Mouse (Mus musculus): ENCODE data around the gene Gm973. TPM values are rescaled to one million over a fixed set of nuclear protein-coding genes. Genes with fewer than 3 reads are reported as not detected.

Gene Gm973
- polyA plus RNA-seq, 1 experiment from 2014 or later, result 0.82 TPM

GRCm38 (mm10) chr1:59543911-59544310 is 27.8 kb downstream of the Gm973 start:
- no peak overlapping the region for H3K4me3 ChIP-seq (ENCODE audit: low read depth, low read length)
- ATAC-seq (ENCODE audit: insufficient number of reproducible peaks, insufficient read depth, low FRiP score, low read depth), result no peak
- H3K27me3 ChIP-seq (ENCODE audit: control insufficient read depth, insufficient read depth, low read length), result no peaks in the 10 kb centered on the region
- WGBS, result 78% methylated on average over 8 of the region's 8 CpGs
- H3K4me1 ChIP-seq (ENCODE audit: control insufficient read depth, insufficient read depth, low read length), result no peaks in the 10 kb centered on the region
- H3K4me2 ChIP-seq (replicated peaks; ENCODE audit: low read depth, low read length), result no peak overlapping the region
- no peak overlapping the region for H3K9ac ChIP-seq (replicated peaks; ENCODE audit: low read depth, low read length)
- H3K36me3 ChIP-seq (ENCODE audit: control insufficient read depth, insufficient read depth, low read length), result no peaks in the 10 kb centered on the region
- H3K27ac ChIP-seq (ENCODE audit: low read length), result no peak overlapping the region
- H3K9me3 ChIP-seq (ENCODE audit: control insufficient read depth, low read depth, low read length), result no peaks in the 10 kb centered on the region

GRCm38 (mm10) chr1:59548486-59548885 is 32.4 kb downstream of the Gm973 start:
- no peak for ATAC-seq (ENCODE audit: insufficient number of reproducible peaks, insufficient read depth, low FRiP score, low read depth)
- Histone ChIP-seq H3K9ac (replicated peaks; ENCODE audit: low read depth, low read length) (no peak overlapping the region), H3K4me1 (ENCODE audit: control insufficient read depth, insufficient read depth, low read length) (peaks cover 4% of the 10 kb centered on the region; the same call in 1 of the 2 replicates), H3K9me3 (ENCODE audit: control insufficient read depth, low read depth, low read length) (no peaks in the 10 kb centered on the region), H3K4me2 (replicated peaks; ENCODE audit: low read depth, low read length) (no peak overlapping the region), H3K36me3 (ENCODE audit: control insufficient read depth, insufficient read depth, low read length) (no peaks in the 10 kb centered on the region), H3K27me3 (ENCODE audit: control insufficient read depth, insufficient read depth, low read length) (no peaks in the 10 kb centered on the region), H3K27ac (ENCODE audit: low read length) (no peak overlapping the region), H3K4me3 (ENCODE audit: low read depth, low read length) (no peak overlapping the region)
- WGBS, result 92% methylated on average over 5 of the region's 5 CpGs

DNA sequence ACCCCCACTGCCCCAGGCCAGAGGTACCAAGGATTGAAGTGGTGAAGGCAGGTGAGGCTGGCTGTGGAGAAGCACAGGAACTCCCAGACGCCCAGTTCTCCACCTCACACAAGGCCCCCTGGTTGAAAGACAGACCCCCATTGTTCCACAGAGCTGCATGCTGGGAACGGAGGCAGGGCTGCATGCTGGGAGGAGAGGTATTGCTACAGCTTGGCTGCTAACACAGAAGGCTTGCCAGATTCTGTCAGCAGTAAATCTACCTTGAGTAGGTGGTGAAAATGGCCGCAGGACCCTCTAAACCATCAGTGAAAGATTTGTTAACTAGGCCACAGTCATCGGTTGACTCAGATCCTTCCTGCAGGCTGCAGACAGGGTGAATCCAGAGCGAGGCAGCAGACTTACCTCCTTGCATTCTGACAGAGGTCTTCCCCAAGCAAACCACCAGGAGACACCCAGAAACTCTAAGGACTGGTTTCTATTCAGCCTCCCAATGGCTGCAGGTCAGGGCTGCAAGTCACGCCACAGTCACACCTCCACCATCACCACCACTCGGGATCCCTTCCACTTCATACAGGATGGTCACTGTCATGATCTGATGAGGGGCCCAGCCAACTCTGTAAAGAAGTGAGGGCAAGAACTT is 33.1 kb downstream of the Gm973 start:
- Histone ChIP-seq H3K4me1 (ENCODE audit: control insufficient read depth, insufficient read depth, low read length) (peaks cover 4% of the 10 kb centered on the region; the same call in 1 of the 2 replicates), H3K27ac (ENCODE audit: low read length) (no peak overlapping the region), H3K9me3 (ENCODE audit: control insufficient read depth, low read depth, low read length) (no peaks in the 10 kb centered on the region), H3K27me3 (ENCODE audit: control insufficient read depth, insufficient read depth, low read length) (no peaks in the 10 kb centered on the region), H3K36me3 (ENCODE audit: control insufficient read depth, insufficient read depth, low read length) (no peaks in the 10 kb centered on the region), H3K9ac (replicated peaks; ENCODE audit: low read depth, low read length) (no peak overlapping the region), H3K4me2 (replicated peaks; ENCODE audit: low read depth, low read length) (no peak overlapping the region), H3K4me3 (ENCODE audit: low read depth, low read length) (no peak overlapping the region)
- WGBS, result 74% methylated on average over 7 of the region's 7 CpGs
- ATAC-seq (ENCODE audit: insufficient number of reproducible peaks, insufficient read depth, low FRiP score, low read depth), result no peak

- ATAC-seq (ENCODE audit: insufficient number of reproducible peaks, insufficient read depth, low FRiP score, low read depth), result peak; percentile 65; the same call in 1 of the 2 replicates
These were observed 34.2 kb downstream of the Gm973 start for GRCm38 (mm10) chr1:59550227-59550626.

DNA sequence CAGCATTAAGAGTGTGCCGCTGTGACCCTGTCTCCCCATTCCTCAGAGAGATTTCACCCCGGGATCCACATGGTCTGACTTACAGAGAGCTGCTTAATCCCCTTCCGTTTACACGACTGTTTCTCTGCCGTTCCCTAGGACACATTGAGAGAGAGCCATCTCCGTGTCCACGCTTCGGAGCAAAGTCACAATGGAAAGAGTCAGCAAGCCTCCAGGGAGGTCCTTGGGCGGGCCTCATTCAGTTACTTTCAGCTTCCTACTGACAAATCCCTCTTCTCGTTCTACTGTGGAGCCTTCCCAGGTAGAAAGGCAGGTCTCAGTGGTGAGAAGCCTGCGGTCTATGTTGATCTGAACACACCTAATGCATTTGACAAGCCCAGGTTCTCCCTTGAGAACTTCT is 34.9 kb downstream of the Gm973 start:
- ATAC-seq (ENCODE audit: insufficient number of reproducible peaks, insufficient read depth, low FRiP score, low read depth), result no peak
- H3K4me1 ChIP-seq (ENCODE audit: control insufficient read depth, insufficient read depth, low read length), result peaks cover 4% of the 10 kb centered on the region; the same call in 1 of the 2 replicates
- no peak overlapping the region; the same call in 1 of the 2 replicates for H3K27ac ChIP-seq (ENCODE audit: low read length)
- H3K27me3 ChIP-seq (ENCODE audit: control insufficient read depth, insufficient read depth, low read length), result no peaks in the 10 kb centered on the region
- H3K4me3 ChIP-seq (ENCODE audit: low read depth, low read length), result no peak overlapping the region
- H3K9me3 ChIP-seq (ENCODE audit: control insufficient read depth, low read depth, low read length), result no peaks in the 10 kb centered on the region
- WGBS, result 45% methylated on average over 11 of the region's 11 CpGs
- no peaks in the 10 kb centered on the region for H3K36me3 ChIP-seq (ENCODE audit: control insufficient read depth, insufficient read depth, low read length)
- no peak overlapping the region; the same call in 1 of the 2 replicates for H3K4me2 ChIP-seq (replicated peaks; ENCODE audit: low read depth, low read length)
- no peak overlapping the region for H3K9ac ChIP-seq (replicated peaks; ENCODE audit: low read depth, low read length)

More at GRCm38 (mm10) chr1:59550227-59550626, 34.2 kb downstream of the Gm973 start:
- Histone ChIP-seq H3K9ac (replicated peaks; ENCODE audit: low read depth, low read length) (no peak overlapping the region), H3K9me3 (ENCODE audit: control insufficient read depth, low read depth, low read length) (no peaks in the 10 kb centered on the region), H3K36me3 (ENCODE audit: control insufficient read depth, insufficient read depth, low read length) (no peaks in the 10 kb centered on the region), H3K27me3 (ENCODE audit: control insufficient read depth, insufficient read depth, low read length) (no peaks in the 10 kb centered on the region), H3K4me3 (ENCODE audit: low read depth, low read length) (no peak overlapping the region), H3K27ac (ENCODE audit: low read length) (peak overlapping the region; percentile 13; the same call in 1 of the 2 replicates), H3K4me1 (ENCODE audit: control insufficient read depth, insufficient read depth, low read length) (peaks cover 4% of the 10 kb centered on the region; the same call in 1 of the 2 replicates), H3K4me2 (replicated peaks; ENCODE audit: low read depth, low read length) (no peak overlapping the region)
- 23% methylated on average over 6 of the region's 6 CpGs for WGBS

- H3K27me3 ChIP-seq (ENCODE audit: control insufficient read depth, insufficient read depth, low read length), result no peaks in the 10 kb centered on the region
- H3K4me2 ChIP-seq (replicated peaks; ENCODE audit: low read depth, low read length), result no peak overlapping the region
- peaks cover 4% of the 10 kb centered on the region; the same call in 1 of the 2 replicates for H3K4me1 ChIP-seq (ENCODE audit: control insufficient read depth, insufficient read depth, low read length)
- 54% methylated on average over 5 of the region's 5 CpGs for WGBS
- no peaks in the 10 kb centered on the region for H3K36me3 ChIP-seq (ENCODE audit: control insufficient read depth, insufficient read depth, low read length)
- ATAC-seq (ENCODE audit: insufficient number of reproducible peaks, insufficient read depth, low FRiP score, low read depth), result no peak
- no peak overlapping the region for H3K4me3 ChIP-seq (ENCODE audit: low read depth, low read length)
- H3K9me3 ChIP-seq (ENCODE audit: control insufficient read depth, low read depth, low read length), result no peaks in the 10 kb centered on the region
- H3K27ac ChIP-seq (ENCODE audit: low read length), result no peak overlapping the region
- no peak overlapping the region for H3K9ac ChIP-seq (replicated peaks; ENCODE audit: low read depth, low read length)
These were observed 37.6 kb downstream of the Gm973 start for GRCm38 (mm10) chr1:59553708-59554107.

DNA sequence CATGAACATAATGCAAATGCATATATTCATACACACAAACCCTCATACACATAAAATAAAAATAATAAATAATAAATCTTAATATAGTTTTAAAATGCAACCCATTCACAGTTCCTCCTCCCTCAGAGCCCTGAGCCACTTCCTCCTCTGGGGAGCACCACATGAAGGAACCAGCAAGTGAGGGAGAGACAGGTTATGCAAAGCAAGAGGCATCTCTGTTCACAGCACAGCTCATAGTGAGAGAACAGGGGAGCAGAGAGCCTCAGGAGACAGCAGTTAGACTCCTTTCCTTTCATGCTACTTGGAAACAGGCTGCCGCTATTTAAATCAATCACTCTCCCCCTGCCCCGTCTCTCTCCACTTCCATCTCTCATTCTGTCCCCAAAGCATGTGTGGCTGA is 47.5 kb downstream of the Gm973 start:
- H3K9ac ChIP-seq (replicated peaks; ENCODE audit: low read depth, low read length), result no peak overlapping the region
- H3K4me3 ChIP-seq (ENCODE audit: low read depth, low read length), result no peak overlapping the region
- no peaks in the 10 kb centered on the region for H3K4me1 ChIP-seq (ENCODE audit: control insufficient read depth, insufficient read depth, low read length)
- ATAC-seq (ENCODE audit: insufficient number of reproducible peaks, insufficient read depth, low FRiP score, low read depth), result no peak
- H3K36me3 ChIP-seq (ENCODE audit: control insufficient read depth, insufficient read depth, low read length), result no peaks in the 10 kb centered on the region
- H3K27ac ChIP-seq (ENCODE audit: low read length), result no peak overlapping the region
- WGBS, result 36% methylated on average over 2 of the region's 2 CpGs
- H3K27me3 ChIP-seq (ENCODE audit: control insufficient read depth, insufficient read depth, low read length), result no peaks in the 10 kb centered on the region
- H3K9me3 ChIP-seq (ENCODE audit: control insufficient read depth, low read depth, low read length), result 0 out of 2 replicates have a peak, but pooled peaks cover 3% of the 10 kb centered on the region
- H3K4me2 ChIP-seq (replicated peaks; ENCODE audit: low read depth, low read length), result no peak overlapping the region

DNA sequence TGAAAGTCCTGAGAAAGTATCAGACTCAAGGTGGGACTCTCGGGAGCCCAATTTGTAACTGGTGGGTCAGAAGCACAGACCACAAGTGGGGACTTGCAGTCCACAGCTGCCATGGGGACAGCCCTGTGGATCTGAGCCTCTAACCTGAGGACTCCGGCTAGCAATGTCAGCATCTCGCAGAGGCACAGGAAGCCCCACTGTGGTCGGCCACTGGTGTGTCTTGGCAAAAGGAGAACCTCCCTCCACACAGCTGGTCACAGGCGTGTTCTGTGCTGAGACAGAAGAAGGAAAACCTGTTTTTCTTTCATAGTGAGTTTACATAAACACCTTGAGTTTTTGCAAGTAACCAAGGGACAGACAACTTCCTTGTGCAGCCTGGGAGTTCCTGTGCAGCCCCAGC is 49.7 kb downstream of the Gm973 start:
- Histone ChIP-seq H3K9me3 (ENCODE audit: control insufficient read depth, low read depth, low read length) (0 out of 2 replicates have a peak, but pooled peaks cover 3% of the 10 kb centered on the region), H3K4me2 (replicated peaks; ENCODE audit: low read depth, low read length) (no peak overlapping the region), H3K27ac (ENCODE audit: low read length) (no peak overlapping the region), H3K9ac (replicated peaks; ENCODE audit: low read depth, low read length) (no peak overlapping the region), H3K27me3 (ENCODE audit: control insufficient read depth, insufficient read depth, low read length) (no peaks in the 10 kb centered on the region), H3K4me3 (ENCODE audit: low read depth, low read length) (no peak overlapping the region), H3K4me1 (ENCODE audit: control insufficient read depth, insufficient read depth, low read length) (no peaks in the 10 kb centered on the region), H3K36me3 (ENCODE audit: control insufficient read depth, insufficient read depth, low read length) (no peaks in the 10 kb centered on the region)
- ATAC-seq (ENCODE audit: insufficient number of reproducible peaks, insufficient read depth, low FRiP score, low read depth), result no peak
- 70% methylated on average over 5 of the region's 5 CpGs for WGBS

DNA sequence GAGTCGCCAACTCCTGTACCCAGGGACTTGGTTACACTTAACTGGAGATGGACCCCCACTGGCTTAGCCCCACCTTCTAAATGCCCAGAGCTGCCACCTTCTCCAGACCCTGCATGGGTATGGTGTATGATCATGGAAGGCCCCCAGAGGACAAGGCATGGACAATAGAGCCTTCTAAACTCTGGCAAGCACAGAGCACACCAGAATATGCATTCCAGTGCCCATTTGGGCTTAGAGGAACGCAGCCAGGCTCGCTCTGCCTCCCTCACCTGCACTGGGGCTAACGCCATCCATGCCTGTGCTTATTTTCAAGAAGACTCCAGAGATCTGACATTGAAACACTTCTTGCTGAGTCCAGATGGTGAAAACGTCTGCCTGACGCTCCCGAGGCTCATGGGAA is 50.2 kb downstream of the Gm973 start:
- 0 out of 2 replicates have a peak, but pooled peaks cover 3% of the 10 kb centered on the region for H3K9me3 ChIP-seq (ENCODE audit: control insufficient read depth, low read depth, low read length)
- H3K4me3 ChIP-seq (ENCODE audit: low read depth, low read length), result no peak overlapping the region
- H3K27ac ChIP-seq (ENCODE audit: low read length), result no peak overlapping the region
- no peak overlapping the region for H3K4me2 ChIP-seq (replicated peaks; ENCODE audit: low read depth, low read length)
- no peak for ATAC-seq (ENCODE audit: insufficient number of reproducible peaks, insufficient read depth, low FRiP score, low read depth)
- H3K9ac ChIP-seq (replicated peaks; ENCODE audit: low read depth, low read length), result no peak overlapping the region
- H3K27me3 ChIP-seq (ENCODE audit: control insufficient read depth, insufficient read depth, low read length), result no peaks in the 10 kb centered on the region
- WGBS, result 76% methylated on average over 7 of the region's 7 CpGs
- no peaks in the 10 kb centered on the region for H3K36me3 ChIP-seq (ENCODE audit: control insufficient read depth, insufficient read depth, low read length)
- H3K4me1 ChIP-seq (ENCODE audit: control insufficient read depth, insufficient read depth, low read length), result no peaks in the 10 kb centered on the region
